Mouse (Mus musculus) spleen, postnatal 14 days (tissue): ENCODE results near the gene Gabbr2.

ENCODE experiments used
- DNase-seq, 2 experiments: peaks; one replicate each; pipeline ENCODE4 v3.0.0; 2021 to 2022; ENCODE audit warnings: low spot score in 2 of 2

Gene Gabbr2

DNA sequence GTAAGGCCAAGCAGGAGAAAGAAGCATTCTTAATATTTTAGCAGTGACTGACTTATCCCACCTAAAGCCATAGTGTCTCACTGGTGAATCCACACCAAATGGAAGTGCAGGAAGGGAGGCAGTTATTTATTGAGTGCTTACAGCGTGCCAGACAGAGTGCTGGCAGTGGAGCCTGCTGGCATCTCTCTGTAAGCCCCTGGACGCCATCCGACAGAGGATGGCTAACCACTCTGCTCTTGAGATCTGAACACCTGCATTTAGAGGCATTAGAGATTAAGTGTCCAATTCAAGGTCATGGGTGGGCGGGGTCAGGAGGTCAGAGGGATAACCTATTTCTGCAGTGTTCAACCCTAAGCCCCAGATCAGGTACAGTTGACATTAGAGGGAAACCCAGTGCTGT, 2.8 kb downstream of the Gabbr2 start:
- DNase-seq = no peak

- DNase-seq = no peak
These were observed 3.4 kb downstream of the Gabbr2 start for GRCm38 (mm10) chr4:46988257-46988656.

- no peak for DNase-seq
These were observed 3.9 kb downstream of the Gabbr2 start for GRCm38 (mm10) chr4:46987809-46988208.

DNA sequence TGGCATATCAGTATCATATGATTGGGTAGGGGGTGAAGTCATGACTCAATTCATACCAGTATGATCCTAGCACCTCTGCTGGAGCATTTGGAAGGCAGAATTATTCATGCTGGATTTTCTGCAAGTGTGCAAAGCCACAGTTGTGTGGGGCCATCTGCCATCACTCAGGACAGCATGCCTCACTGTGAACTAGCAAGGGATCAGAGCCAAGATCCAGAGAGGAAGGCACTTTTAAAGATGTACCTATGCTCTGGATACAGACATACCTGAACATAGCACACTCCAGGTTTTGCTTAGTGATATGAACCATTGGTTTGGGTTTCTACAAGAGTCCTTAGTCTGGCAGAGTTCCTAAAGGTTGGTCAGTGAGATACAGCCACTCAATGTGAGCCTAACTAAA, 5.6 kb downstream of the Gabbr2 start:
- DNase-seq = no peak

GRCm38 (mm10) chr4:46982912-46983311, 8.8 kb downstream of the Gabbr2 start:
- no peak for DNase-seq

GRCm38 (mm10) chr4:46982094-46982493, 9.6 kb downstream of the Gabbr2 start:
- DNase-seq = no peak

- DNase-seq = no peak
These were observed 13.3 kb downstream of the Gabbr2 start for GRCm38 (mm10) chr4:46978371-46978770.

DNA sequence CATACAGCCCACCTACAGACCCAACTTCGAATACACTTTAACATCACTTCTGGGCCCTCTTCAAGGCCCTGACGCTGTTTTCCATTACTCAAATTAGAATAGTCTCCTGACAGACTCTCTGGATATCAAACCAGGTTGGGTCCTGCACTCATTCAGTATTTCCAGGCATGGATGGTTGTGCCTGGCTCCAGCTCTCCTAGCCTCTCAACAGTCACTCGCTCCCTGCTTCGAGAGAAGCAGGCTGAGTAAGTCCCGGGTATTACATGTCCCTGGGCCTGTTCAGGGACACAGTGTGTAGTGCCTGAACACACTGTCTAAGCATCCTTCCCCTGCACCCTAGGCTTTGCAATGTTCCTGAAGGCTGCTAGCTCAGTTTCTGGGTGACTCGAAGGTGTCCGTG, 14.5 kb downstream of the Gabbr2 start:
- DNase-seq = no peak

GRCm38 (mm10) chr4:46976671-46977071, 15.0 kb downstream of the Gabbr2 start:
- DNase-seq = no peak

- no peak for DNase-seq
These were observed 18.4 kb downstream of the Gabbr2 start for GRCm38 (mm10) chr4:46973322-46973721.

DNA sequence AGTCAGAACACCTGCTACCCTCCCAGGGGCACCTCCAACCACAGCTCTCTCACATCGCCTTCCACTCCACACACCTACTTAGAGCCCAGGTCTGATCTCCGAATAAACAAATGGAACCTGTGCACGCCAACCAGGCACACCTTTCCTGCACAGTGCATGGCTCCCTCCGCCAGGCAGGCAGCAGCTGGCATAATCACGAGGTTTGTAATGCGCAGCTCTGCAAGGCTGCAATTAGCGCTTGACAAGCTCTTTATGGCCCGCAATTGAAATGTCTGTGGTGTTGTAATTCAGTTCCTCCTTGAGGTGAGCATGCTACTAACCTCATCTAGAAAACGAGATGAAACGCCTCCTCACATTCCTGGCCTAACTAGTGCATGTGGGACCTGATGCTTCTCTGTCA, 23.7 kb downstream of the Gabbr2 start:
- DNase-seq = no peak

- DNase-seq = no peak
These were observed 25.1 kb downstream of the Gabbr2 start for GRCm38 (mm10) chr4:46966551-46966950.

GRCm38 (mm10) chr4:46961403-46961802, 30.3 kb downstream of the Gabbr2 start:
- no peak for DNase-seq

GRCm38 (mm10) chr4:46960208-46960607, 31.5 kb downstream of the Gabbr2 start:
- DNase-seq = no peak

GRCm38 (mm10) chr4:46959776-46960175, 31.9 kb downstream of the Gabbr2 start:
- no peak for DNase-seq

- DNase-seq = no peak
These were observed 33.7 kb downstream of the Gabbr2 start for GRCm38 (mm10) chr4:46957955-46958354.

DNA sequence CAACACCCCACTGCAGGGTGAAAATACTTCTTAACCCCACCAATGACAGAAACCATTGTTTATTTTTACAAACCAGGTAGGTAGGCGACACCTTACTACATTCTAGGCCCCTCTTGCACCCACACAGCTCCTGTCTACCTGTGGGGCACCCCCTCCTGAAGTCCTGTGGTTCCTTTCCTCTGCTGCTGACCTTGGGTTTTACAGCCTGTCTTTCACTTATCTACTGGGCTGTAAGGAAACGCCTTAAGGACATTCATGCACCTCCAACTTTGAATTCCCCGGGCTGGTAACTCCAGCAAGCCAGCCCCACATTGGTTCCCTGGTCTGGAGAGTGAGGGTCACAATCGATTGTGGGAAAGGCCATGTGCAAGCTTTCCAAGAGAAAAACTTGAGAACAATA, 34.7 kb downstream of the Gabbr2 start:
- no peak for DNase-seq

GRCm38 (mm10) chr4:46953021-46953420, 38.7 kb downstream of the Gabbr2 start:
- no peak for DNase-seq

DNA sequence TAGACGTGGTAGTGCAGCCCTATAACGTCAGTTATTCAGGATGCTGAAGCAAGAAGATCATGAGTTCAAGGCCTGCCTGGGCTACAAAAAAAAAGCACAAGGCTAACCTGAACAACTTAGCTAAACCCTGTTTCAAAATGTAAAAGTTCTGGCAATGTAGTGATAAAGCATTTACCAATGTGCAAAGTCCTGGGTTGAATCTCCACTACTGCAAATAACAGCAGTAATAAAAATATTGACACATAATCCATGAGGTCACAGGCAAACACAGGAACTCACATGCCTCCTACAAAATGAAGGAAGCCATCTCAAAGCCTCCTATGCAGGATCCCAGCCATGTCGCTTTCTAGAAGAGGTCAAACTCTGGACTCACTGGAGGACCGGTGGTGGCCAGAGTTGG, 39.1 kb downstream of the Gabbr2 start:
- no peak for DNase-seq

DNA sequence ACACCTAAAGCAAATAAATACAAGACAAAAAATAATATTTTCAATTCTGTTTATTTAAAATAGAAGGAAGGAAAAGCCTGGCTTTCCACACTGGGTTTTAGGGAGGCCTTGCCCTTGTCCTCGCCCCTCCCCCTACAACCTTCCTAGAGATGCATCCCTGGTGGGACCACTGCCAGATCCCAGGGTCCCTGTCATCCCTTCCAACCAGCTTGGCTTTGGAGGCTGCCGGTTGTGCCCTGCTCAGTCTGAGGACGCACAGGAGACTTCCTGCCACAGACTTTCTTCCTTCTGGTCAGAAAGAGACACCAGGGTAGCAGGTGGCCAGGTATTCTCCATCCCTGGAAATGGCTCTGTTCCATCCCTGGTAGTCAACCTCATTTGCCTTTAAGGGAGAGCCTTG, 57.4 kb downstream of the Gabbr2 start:
- no peak for DNase-seq

DNA sequence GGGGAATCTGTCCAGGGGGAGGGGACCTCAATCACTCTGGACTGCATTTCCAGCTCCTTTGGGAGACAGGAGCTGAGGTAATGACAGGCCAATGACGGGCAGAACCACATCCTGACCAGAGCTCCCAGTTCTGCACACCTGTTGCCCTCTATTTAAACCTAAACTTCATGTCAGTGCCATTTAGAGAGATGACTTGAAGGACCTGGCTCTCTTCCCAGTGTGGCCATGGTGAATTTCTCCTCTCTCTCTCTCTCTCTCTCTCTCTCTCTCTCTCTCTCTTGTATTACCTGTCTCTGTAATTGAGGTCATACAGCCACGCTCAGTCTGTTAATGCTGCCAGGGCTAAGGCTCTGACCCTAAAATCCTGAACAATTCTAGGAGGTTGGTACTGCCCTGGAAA, 58.1 kb downstream of the Gabbr2 start:
- no peak for DNase-seq

DNA sequence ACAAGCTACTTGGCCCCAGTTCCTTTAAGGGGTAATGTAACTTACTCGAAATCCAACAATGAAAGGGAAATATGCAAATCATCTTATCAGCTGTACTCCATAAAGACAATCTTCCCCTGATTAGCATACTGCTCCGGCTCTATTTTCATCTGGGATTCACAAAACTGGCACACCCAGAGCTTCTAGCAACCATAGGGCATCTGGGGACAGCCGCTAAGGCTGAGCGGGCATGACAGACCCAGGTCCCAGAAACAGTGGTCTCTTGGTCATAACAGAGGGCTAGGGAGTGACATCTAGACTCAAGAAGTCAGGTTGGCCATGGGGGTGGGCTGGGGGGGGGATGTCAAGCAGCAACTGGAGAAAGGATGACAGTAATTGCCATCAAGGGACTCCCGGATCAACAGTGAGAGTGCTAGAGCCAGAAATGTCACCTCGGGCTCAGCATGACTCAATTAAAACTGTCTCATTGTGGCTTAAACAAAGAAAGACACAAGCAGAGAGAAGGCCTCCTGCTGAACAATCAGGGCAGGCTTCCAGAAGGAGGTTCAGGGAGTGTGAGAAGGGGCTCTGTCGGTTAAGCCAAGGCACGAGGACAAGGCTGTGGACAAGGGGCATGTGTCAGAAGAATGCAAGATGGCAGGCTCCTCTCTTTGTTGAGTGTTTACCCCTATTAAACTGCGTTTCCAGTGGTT, 59.8 kb downstream of the Gabbr2 start:
- no peak for DNase-seq

DNA sequence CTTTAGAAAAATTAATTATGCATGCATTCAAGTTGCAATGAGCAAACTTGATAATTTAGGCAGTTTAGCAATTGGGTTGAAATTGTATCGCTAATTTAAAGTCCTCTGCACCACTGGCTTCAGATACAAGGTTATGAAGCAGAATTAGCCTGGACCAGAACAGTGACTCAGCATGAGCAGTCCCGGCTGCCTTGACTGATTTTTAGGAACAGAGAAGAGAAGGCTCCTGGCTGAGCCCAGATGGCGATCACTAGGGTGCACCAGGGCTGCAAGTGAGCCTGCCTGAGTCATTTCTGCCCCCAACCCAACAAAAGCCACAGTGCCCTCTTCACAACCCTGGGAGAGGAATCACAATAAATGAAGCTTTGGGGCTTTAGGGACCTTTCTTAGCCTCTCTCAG, 63.6 kb downstream of the Gabbr2 start:
- no peak for DNase-seq

DNA sequence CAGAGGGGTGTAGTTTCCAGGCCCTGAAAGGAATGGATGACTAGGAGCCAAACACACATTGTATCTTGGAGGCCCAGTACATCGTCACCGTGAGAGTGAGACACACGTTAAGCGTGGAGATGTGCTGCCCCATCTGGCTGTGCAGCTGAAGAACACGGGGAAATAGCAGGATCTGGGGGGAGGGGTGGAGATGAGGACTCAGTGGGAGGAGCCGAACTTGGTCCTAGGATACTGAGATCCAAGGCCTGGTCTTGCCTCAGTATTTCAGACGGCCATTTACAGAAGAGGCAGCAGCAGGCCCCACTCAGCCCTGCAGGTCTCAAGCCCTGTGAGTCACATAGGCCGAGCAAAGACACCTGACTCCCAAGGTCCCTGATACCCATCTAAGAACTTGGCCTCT, 72.5 kb downstream of the Gabbr2 start:
- no peak for DNase-seq
